8 mouse cellular contexts compared by ENCODE assay signal in the genomic region with DNA sequence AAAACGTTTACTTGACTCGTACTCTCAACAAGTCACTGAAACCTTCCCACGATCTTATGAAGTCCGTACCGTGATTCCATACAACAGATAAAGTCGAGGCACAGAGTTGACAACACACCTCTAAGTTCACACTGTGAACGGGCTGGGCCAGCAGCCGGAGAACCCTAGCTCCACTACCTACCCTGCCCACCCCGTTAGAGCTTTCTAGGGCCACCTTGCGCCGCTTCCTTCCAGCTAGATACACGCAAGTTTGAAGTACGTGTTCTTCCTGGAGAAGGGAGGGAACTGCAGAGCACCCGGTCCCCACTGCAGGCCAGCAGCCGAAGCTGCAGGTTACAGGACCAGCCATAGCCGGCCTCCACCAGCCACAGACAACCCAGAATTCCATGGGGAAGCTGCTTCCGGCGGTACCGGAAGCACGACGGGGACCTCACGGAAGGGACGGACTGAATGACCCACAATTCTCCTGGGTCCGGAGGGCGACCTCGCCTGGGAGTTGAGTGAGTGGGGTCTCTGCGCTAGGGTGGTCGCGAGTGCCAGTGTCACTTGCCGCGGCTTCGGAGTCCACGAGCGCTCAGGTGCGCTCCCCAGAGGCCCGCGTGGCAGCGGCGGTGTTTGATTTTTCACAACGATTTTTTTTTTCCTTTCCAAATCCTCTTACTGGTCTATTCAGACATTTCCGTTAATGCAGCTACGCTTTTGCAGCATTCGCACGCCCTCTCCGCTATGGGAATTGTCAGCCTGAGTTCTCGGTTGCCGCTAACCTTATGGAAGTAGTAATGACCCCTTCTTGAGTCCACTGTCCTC. TPM values are rescaled to one million over a fixed set of nuclear protein-coding genes. Genes with fewer than 3 reads are reported as not detected.
DNase-seq lines count a peak whose midpoint lies in the region; ATAC-seq and TF ChIP-seq lines count a peak whose summit lies in the region.

A gene (plus strand): TSS at position 421 of the 807 bp plus-strand sequence.

- H3K4me2 ChIP-seq in embryonic facial prominence, embryonic 14.5 days (ENCODE audit: low read depth, low read length) = peak within 1 kb of the TSS; percentile 75
- H3K4me2 ChIP-seq in limb, embryonic 11.5 days (ENCODE audit: low read depth, severe bottlenecking) = peak within 1 kb of the TSS; percentile 64
- H3K4me2 ChIP-seq in midbrain, embryonic 13.5 days (replicated peaks) = peak within 1 kb of the TSS; percentile 72

- H3K27ac ChIP-seq in embryonic facial prominence, embryonic 14.5 days (replicated peaks; ENCODE audit: low read depth, low read length) = peak within 1 kb of the TSS; percentile 87
- peak within 1 kb of the TSS; percentile 88 for H3K27ac ChIP-seq in heart, adult 2 months
- H3K27ac ChIP-seq in kidney, adult 2 months (ENCODE audit: insufficient read depth, low read depth, low read length) = peak within 1 kb of the TSS; percentile 60
- peak within 1 kb of the TSS; percentile 59 for H3K27ac ChIP-seq in limb, embryonic 11.5 days (replicated peaks; ENCODE audit: low read depth, low read length)
- H3K27ac ChIP-seq in midbrain, embryonic 13.5 days = peak within 1 kb of the TSS; percentile 83
- peak within 1 kb of the TSS; percentile 25 for H3K27ac ChIP-seq in small intestine, adult 2 months (ENCODE audit: insufficient read depth, low read depth, low read length)

- H3K4me1 ChIP-seq in embryonic facial prominence, embryonic 14.5 days (ENCODE audit: control insufficient read depth, insufficient read depth, low read length) = peaks cover 8% of the 10 kb centered on the region
- peaks cover 1% of the 10 kb centered on the region; the same call in 1 of the 2 replicates for H3K4me1 ChIP-seq in heart, adult 2 months (ENCODE audit: control insufficient read depth, insufficient read depth, low read length)
- H3K4me1 ChIP-seq in kidney, adult 2 months (ENCODE audit: control insufficient read depth, insufficient read depth, low read length) = no peaks in the 10 kb centered on the region; the same call in 1 of the 2 replicates
- 0 out of 2 replicates have a peak, but pooled peaks cover 2% of the 10 kb centered on the region for H3K4me1 ChIP-seq in limb, embryonic 11.5 days (ENCODE audit: control insufficient read depth, insufficient read depth, low read length)
- peaks cover 24% of the 10 kb centered on the region for H3K4me1 ChIP-seq in midbrain, embryonic 13.5 days (replicated peaks)
- H3K4me1 ChIP-seq in small intestine, adult 2 months (ENCODE audit: control insufficient read depth, insufficient read depth, insufficient read length, low read length) = peaks cover 3% of the 10 kb centered on the region; the same call in 1 of the 2 replicates

- ATAC-seq in embryonic facial prominence, embryonic 14.5 days (ENCODE audit: low read depth) = peak; percentile 94
- peak; percentile 95 for ATAC-seq in limb, embryonic 11.5 days (ENCODE audit: insufficient number of reproducible peaks, low FRiP score, low TSS enrichment, low read depth)
- peak; percentile 98 for ATAC-seq in midbrain, embryonic 13.5 days

- intact Hi-C loops in heart, adult 2 months (cut with DNase I) = loop anchor here (5.0 kb wide), 2 partner anchors 154 to 259 kb away; a partner anchor contains a TSS

- no peaks in the 10 kb centered on the region for H3K27me3 ChIP-seq in embryonic facial prominence, embryonic 14.5 days (replicated peaks; ENCODE audit: control insufficient read depth, insufficient read depth, low read length)
- H3K27me3 ChIP-seq in heart, adult 2 months (ENCODE audit: control insufficient read depth, insufficient read depth, low read length) = no peaks in the 10 kb centered on the region
- no peaks in the 10 kb centered on the region for H3K27me3 ChIP-seq in kidney, adult 2 months (replicated peaks; ENCODE audit: control insufficient read depth, insufficient read depth, low read length)
- no peaks in the 10 kb centered on the region for H3K27me3 ChIP-seq in limb, embryonic 11.5 days (ENCODE audit: control insufficient read depth, insufficient read depth, low read length)
- no peaks in the 10 kb centered on the region for H3K27me3 ChIP-seq in midbrain, embryonic 13.5 days
- H3K27me3 ChIP-seq in small intestine, adult 2 months (ENCODE audit: control insufficient read depth, insufficient read depth, low read length) = no peaks in the 10 kb centered on the region

- H3K9ac ChIP-seq in embryonic facial prominence, embryonic 14.5 days (ENCODE audit: low read depth, low read length) = peak within 1 kb of the TSS; percentile 85
- H3K9ac ChIP-seq in heart, adult 2 months (ENCODE audit: low read depth, low read length) = peak within 1 kb of the TSS; percentile 92
- H3K9ac ChIP-seq in limb, embryonic 11.5 days (ENCODE audit: low read length) = peak within 1 kb of the TSS; percentile 89
- peak within 1 kb of the TSS; percentile 86 for H3K9ac ChIP-seq in midbrain, embryonic 13.5 days (replicated peaks)

- TF ChIP-seq CTCF in heart, adult 2 months (IDR thresholded peaks at IDR 0.05) = peak; percentile 35
- no peak for TF ChIP-seq CTCF in kidney, adult 2 months (conservative IDR thresholded peaks at IDR 0.05; ENCODE audit: insufficient read depth, insufficient read length, low read depth, low read length)
- TF ChIP-seq CTCF in small intestine, adult 2 months (IDR thresholded peaks at IDR 0.05; ENCODE audit: extremely low read depth, insufficient read length, insufficient replicate concordance, low read depth, low read length) = no peak

- TF ChIP-seq EP300 in heart, adult 2 months (IDR thresholded peaks at IDR 0.05; ENCODE audit: insufficient read depth, low read depth, low read length) = peak; percentile 34; the same call in 1 of the 2 replicates

- peak within 1 kb of the TSS; percentile 71 for H3K4me3 ChIP-seq in embryonic facial prominence, embryonic 14.5 days (ENCODE audit: low read depth, low read length)
- H3K4me3 ChIP-seq in heart, adult 2 months = peak within 1 kb of the TSS; percentile 94
- H3K4me3 ChIP-seq in kidney, adult 2 months (ENCODE audit: insufficient read depth, low read depth, low read length) = peak within 1 kb of the TSS; percentile 64
- H3K4me3 ChIP-seq in limb, embryonic 11.5 days (ENCODE audit: low read depth, low read length) = peak within 1 kb of the TSS; percentile 67
- peak within 1 kb of the TSS; percentile 61 for H3K4me3 ChIP-seq in midbrain, embryonic 13.5 days (replicated peaks)
- H3K4me3 ChIP-seq in small intestine, adult 2 months (ENCODE audit: low read depth, low read length) = peak within 1 kb of the TSS; percentile 81

- DNase-seq in 3T3-L1 (ENCODE audit: low read depth, low spot score) = peak; percentile 85
- peak; percentile 80 to 86 for DNase-seq in adrenal gland, postnatal 36 days
- DNase-seq in embryonic facial prominence, embryonic 14.5 days (ENCODE audit: low spot score) = peak; percentile 92
- peak; percentile 80 to 85 for DNase-seq in heart, adult 2 months
- DNase-seq in kidney, adult 2 months = peak; percentile 89
- peak; percentile 87 for DNase-seq in limb, embryonic 11.5 days (ENCODE audit: low spot score)

- 4% methylated on average over 47 of the region's 47 CpGs for WGBS in embryonic facial prominence, embryonic 14.5 days
- 2% methylated on average over 47 of the region's 47 CpGs for WGBS in heart, adult 2 months
- WGBS in kidney, adult 2 months = 2% methylated on average over 47 of the region's 47 CpGs
- 3% methylated on average over 47 of the region's 47 CpGs for WGBS in limb, embryonic 11.5 days
- 3% methylated on average over 47 of the region's 47 CpGs for WGBS in midbrain, embryonic 13.5 days
- WGBS in small intestine, adult 2 months = 3% methylated on average over 47 of the region's 47 CpGs

- TF ChIP-seq POLR2A in heart, adult 2 months (IDR thresholded peaks at IDR 0.05; ENCODE audit: insufficient read depth, low read depth, low read length) = peak; percentile 95
- peak; percentile 81 for TF ChIP-seq POLR2A in kidney, adult 2 months (IDR thresholded peaks at IDR 0.05; ENCODE audit: low read depth, low read length)
- peak; percentile 79 for TF ChIP-seq POLR2A in small intestine, adult 2 months (IDR thresholded peaks at IDR 0.05; ENCODE audit: low read depth, low read length)

- H3K9me3 ChIP-seq in embryonic facial prominence, embryonic 14.5 days (ENCODE audit: control insufficient read depth, low read length) = no peaks in the 10 kb centered on the region
- H3K9me3 ChIP-seq in limb, embryonic 11.5 days (ENCODE audit: control insufficient read depth, low read length) = no peaks in the 10 kb centered on the region
- no peaks in the 10 kb centered on the region for H3K9me3 ChIP-seq in midbrain, embryonic 13.5 days

- H3K36me3 ChIP-seq in embryonic facial prominence, embryonic 14.5 days (ENCODE audit: control insufficient read depth, insufficient read depth, low read length) = peaks cover 12% of the 10 kb centered on the region
- peaks cover 7% of the 10 kb centered on the region for H3K36me3 ChIP-seq in heart, adult 2 months (ENCODE audit: control insufficient read depth, insufficient read depth, low read length)
- H3K36me3 ChIP-seq in kidney, adult 2 months (ENCODE audit: control insufficient read depth, insufficient read depth, low read length) = no peaks in the 10 kb centered on the region; the same call in 1 of the 2 replicates
- H3K36me3 ChIP-seq in limb, embryonic 11.5 days (ENCODE audit: control insufficient read depth, insufficient read depth, low read length) = no peaks in the 10 kb centered on the region; the same call in 1 of the 2 replicates
- peaks cover 14% of the 10 kb centered on the region for H3K36me3 ChIP-seq in midbrain, embryonic 13.5 days
- peaks cover 12% of the 10 kb centered on the region for H3K36me3 ChIP-seq in small intestine, adult 2 months (ENCODE audit: control insufficient read depth, insufficient read depth, low read length)

- H3K79me2 ChIP-seq in heart, adult 2 months (replicated peaks; ENCODE audit: control insufficient read depth, insufficient read depth, low read length) = no peaks in the 10 kb centered on the region

RNA-seq across cellular contexts. Expression of the gene that starts here (rescaled TPM):
- total RNA-seq in adrenal gland, postnatal 36 days (2021) = 10 to 100 TPM; 40.2 to 42.0 TPM
- polyA plus RNA-seq in embryonic facial prominence, embryonic 14.5 days (2014; fragmentation: Nextera tagmentation; extraction: Ambion mirVana) = 23.6 and 34.2 TPM in 2 replicates
- total RNA-seq in heart, adult 2 months (2021) = 10 to 100 TPM; 51.2 to 53.5 TPM
- 19.7 and 38.6 TPM in 2 replicates for polyA plus RNA-seq in heart, adult 2 months (2012; rRNA removed)
- polyA plus RNA-seq in kidney, adult 2 months (2012; rRNA removed) = 10.5 and 13.6 TPM in 2 replicates
- polyA plus RNA-seq in limb, embryonic 11.5 days (2014; fragmentation: Nextera tagmentation; extraction: Ambion mirVana) = 37.5 and 45.7 TPM in 2 replicates
- 58.9 and 62.4 TPM in 2 replicates for polyA plus RNA-seq in midbrain, embryonic 13.5 days (2015; fragmentation: Nextera tagmentation; extraction: Ambion mirVana)
- 2.7 and 3.4 TPM in 2 replicates for polyA plus RNA-seq in small intestine, adult 2 months (2012; rRNA removed)

Comparison
In these comparisons a context has a peak if more than half of its experiments do, and no peak if none do; other contexts are left out.
1. Peak in every context shown above with its lines: DNase-seq, ATAC-seq, H3K4me3 ChIP-seq and H3K27ac ChIP-seq.
2. H3K27ac ChIP-seq: peak in every context shown above with its lines; median percentile 88 in heart, adult 2 months; 87 in embryonic facial prominence, embryonic 14.5 days; 83 in midbrain, embryonic 13.5 days; 60 in kidney, adult 2 months; 59 in limb, embryonic 11.5 days; 25 in small intestine, adult 2 months.